Mouse (Mus musculus) right cerebral cortex, postnatal 25 days (tissue): Measurements from ENCODE around the gene Rabac1.

ENCODE experiments used
- DNase-seq: peaks from one replicate; pipeline ENCODE4 v3.0.0; 2022

Rabac1 gene

DNA sequence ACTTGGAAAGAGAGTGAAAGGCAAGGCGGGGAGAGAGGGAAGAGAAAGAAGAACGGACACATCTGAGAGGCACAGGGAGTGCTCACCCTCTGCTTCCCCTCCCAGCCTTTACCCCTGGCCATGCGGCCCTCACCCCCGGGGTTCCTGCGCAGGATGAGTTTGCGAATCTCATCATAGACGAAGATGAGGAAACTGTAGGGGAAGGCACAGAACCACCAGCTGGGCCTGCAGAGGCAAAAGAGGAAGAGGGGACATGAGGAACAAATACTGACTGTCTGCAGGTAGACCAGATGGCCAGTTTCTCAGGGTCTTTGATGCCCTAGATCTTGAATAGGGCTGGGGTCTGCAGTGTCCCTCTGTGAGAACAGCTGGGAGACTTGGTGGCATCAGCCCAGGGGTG lies 6.2 kb upstream of the Rabac1 start:
- no peak for DNase-seq

DNA sequence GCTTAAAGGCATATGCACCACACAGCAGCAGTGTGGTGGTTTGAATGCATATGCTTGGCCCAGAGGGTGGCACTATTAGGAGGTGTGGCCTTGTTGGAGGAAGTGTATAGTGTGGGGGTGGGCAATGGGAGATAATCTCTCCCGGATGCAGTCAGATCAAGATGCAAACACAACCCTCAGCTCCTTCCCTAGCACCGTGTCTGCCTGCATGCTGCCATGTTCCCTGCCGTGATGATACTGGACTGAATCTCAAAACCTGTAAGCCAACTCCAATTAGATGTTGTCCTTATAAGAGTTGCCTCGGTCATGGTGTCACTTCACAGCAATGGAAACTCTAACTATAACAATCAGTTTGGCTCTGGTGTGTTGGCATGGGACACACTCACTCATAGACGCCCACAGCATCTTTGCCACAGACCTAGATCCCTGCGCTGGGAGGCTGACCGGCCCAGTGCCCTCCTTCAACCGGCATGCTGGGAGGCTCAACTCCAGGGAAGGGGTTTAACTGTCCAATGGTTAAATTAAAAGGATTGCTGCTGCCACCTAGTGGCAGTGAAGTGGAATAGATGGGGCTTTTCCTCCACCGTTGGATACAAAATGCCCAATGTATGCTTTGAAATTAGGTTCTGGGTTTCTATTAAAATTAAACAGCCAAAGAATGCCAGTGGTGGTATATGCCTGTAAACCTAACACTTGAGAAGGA lies 2.5 kb upstream of the Rabac1 start:
- DNase-seq = no peak

DNA sequence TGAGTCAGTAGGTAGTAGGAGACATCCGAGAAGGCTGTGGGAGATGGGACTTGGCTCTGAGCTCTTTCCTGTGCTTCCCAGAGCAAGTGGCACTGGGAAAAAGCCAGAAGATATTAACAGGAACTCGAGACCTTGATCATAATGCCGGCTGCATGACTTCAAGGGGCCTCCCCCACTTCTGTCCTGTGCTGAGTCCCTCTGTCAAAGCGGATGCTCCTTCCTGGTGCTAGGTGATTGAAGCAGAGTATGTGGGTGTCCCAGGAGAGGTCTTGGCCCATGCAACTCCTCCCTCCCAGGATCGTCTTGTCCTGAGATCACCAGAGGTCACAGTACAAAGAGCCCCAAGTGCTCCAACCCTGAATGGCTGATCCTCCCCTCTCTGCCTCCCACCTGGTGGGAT lies 1.3 kb upstream of the Rabac1 start:
- no peak for DNase-seq

DNA sequence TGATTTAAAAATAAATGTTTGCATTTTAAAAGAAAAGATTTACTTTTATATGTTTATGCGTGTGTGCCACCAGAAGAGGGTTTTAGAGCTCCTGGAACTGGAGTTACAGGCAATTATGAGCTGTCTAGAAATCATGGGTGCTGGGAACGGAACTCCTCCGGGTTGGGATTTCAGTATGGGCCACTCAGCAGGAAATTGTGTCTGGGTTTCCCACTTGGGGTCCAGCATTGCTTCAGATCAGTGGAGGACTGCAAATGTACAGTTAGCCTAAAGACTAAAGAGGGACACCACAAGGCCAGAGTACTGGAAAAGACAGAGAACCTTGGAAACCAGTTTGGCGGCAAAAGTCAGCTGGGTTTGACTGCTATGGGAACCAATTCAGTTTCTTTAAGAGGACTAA lies 654 bp upstream of the Rabac1 start:
- DNase-seq = no peak

DNA sequence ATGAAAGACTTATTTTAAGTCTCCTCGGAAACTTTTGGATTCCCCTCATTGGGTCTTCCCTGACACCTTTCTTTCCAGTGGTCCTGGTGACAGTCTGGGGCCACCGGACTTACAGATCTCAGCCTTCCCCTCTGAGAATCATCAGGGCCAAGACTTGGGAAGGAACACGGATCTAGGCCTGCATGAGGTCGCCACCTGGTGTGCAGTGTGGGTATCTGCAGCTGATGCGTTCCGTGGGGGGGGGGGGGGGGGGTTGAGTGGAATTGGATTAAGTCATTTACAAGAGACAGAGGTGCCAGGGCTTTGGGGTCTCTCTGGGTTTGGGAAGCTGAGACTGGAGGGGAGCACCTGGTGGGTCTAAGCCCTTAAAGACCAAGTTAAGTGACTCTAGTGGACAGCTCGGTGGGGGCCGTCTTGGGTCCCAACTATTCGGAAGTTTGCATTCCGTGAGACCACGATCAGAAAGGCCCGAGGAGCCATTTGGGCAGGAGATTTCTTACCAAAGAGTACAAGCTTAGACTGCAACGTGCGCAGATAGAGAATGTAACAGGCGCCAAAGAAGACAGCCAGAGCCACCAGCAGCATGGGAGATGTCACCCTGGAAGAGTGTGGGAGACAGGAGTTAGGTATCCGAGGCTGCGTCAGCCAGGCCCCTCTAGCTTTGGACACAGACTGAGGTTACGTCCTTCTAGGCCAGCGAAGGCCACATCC lies 1.1 kb downstream of the Rabac1 start:
- DNase-seq = no peak

DNA sequence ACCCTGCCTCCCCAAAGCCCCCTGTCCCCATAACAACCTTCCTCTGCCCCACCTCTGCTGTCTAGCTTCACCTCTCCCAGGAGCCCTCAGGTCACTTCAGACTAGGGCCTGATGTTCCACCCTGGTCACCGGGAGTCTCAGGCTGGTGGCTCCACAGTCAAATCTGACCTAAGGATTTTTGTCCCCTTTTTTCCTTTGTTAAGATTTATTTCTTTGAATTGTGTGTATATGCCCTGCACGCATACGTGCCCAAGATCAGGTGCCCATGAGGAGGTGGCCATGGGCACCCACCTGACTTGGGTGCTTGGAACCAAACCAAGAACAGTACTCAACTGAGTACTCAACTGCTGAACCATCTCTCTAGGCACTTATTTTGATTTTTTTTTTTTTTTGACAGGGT lies 2.2 kb downstream of the Rabac1 start:
- no peak for DNase-seq

DNA sequence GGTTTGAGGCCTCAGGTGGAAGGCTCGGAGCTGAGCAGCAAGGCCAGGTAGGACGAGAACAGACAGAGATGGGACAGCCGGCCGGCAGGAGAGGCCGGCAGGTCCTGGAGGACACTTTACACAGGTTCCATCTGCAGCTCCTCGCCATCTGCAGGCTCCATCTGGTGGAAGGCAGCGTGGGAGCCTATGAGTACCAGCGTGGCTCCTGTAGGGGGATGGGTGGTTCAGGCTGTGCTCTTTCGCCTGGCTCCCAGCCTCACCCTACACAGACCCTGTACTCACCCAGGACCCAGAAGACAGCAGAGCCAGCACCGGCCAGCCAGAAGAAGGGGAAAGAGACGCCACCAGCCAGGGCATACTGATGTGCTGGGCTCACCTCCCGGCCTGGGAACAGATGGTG lies 2.7 kb downstream of the Rabac1 start:
- peak; percentile 51 for DNase-seq

DNA sequence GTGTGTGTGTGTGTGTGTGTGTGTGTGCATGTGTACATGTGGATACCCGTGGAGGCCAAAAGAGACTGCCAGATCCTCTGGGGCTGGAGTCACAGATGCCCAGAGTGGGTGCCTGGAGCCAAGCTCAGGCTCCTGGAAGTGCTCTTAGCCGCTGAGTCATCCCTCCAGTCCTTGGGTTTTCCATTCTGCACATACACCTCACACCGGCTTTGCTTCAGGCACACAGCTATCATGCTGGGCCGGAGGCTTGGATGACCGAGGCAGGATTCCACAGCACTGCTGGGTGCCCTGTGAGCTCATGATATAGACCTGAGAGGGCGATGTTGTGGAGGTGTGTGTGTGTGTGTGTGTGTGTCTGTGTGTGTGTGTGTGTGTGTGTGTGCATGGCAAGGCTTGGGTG lies 4.1 kb downstream of the Rabac1 start:
- no peak for DNase-seq

DNA sequence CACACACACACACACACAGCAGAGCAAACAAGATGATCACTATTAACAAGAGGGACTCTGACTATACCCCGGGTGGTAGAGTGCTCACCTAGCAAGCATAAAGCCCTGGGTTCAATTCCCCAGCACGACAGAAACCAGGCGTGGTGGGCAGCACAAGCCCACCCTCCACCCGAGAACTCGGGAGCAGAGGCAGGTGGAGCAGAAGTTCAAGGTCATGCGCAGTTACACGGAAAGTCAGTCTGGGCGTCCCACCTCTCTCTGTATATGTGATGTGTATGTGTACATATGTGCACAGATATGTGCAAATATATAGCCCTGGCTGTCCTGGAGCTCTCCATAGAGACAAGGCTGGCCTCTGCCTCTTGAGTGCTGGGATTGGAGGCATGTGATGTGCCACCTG lies 4.6 kb downstream of the Rabac1 start:
- no peak for DNase-seq

DNA sequence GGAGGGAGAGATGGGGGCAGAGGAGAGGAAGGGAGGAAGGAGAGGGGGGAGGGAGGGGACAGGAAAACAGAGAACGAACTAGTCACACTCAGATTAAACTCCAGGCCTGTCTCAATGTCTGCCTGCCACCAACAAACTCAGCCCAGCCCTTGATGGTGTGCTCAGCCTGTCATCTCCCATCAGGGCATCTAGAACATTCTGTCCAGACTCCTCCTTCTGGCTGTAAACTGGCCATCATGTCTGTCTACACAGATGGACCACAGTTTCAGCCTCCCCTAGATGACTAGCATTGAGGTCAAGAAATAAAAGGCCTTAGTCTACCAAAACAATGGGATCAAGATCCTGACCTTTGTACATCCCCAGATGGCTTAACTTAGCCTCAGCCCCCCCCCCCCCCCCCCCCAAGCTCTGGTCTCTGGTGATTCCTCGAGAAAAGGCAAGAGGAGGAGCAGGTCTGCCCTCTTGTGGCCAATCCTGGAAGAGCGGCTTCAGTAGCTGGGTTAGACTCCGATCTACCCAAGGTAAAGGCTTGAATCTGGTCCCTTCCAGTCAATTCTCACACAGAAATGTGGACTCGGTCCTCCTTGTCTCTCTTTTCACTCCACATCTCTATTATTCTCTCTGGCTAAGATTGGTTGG lies 7.5 kb downstream of the Rabac1 start:
- DNase-seq = peak; percentile 69

DNA sequence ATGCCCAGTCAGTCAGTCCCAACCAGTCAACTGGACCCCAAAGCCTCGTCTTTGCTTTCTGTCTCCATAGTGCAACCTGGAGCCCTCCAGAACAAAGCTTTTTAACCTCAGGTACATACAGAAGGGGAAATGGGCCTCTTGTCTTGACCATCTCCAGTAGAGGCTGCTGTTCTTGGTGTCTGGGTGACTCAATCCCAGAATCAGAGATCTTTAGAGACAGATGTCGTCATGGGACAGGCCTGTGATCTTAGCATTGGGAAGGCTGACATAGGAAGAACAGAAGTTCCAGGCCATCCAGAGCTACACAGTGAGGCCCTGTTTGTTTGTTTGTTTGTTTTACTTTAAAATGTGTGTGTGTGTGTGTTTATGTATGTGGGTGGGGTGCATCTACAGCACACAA lies 8.3 kb downstream of the Rabac1 start:
- no peak for DNase-seq

DNA sequence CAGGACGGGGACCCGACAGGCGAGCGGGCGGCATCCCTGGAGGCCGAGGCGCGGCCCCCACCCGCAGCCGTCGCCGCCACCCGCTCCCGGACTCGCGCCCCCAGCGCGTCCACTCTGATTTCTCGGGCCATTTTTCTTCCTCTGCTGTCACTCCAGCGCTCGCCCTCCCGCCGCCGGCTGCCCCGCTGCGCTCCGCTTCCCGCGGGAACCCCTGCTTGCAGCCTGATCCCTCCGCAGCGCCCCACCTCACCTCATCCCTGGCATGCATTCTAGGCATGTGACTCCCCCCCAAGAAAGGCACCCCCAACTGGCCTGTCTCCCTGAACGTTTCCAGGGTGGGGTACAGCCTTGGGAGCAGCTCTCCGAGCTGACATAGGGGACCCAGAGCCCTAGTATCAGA lies 17.3 kb downstream of the Rabac1 start:
- DNase-seq = no peak

DNA sequence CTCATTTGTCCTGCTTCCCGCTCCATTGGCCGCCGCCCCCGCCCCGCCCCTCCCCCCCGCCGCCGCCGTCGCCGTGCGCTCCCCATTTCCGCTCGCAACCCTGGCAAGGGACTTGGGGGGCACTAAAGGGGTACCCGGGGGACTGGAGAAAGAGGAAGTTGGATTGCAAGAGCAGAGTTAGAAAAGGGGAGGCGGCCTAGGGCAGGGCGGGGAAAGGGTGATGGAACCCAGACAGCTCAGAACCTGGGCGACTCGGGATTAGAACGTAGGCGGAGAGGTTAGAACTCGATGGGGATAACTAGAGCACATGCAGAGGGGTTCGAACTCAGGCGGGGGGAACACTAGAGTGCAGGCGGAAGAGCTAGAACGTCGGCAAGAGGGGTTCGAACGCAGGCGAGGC lies 18.1 kb downstream of the Rabac1 start:
- no peak for DNase-seq

DNA sequence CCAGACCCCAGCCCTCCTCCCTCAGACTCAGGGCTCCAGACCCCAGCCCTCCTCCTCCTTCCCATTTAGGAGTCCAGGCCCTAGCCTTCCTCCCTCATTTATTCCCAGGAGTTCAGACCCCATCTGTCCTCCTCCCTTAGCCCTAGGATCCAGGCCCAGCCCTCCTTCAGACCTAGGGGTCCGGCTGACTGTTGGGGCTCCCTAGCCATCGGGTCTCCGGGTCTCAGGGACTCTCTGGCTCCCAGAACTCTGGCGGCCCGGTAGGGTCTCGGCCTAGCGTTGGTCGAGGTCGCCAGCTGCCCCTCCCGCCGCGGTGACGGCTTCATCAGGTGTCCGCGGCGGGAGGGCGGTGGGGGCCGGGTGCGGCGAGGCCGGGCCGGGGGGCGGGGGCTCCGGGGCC lies 18.6 kb downstream of the Rabac1 start:
- no peak for DNase-seq

DNA sequence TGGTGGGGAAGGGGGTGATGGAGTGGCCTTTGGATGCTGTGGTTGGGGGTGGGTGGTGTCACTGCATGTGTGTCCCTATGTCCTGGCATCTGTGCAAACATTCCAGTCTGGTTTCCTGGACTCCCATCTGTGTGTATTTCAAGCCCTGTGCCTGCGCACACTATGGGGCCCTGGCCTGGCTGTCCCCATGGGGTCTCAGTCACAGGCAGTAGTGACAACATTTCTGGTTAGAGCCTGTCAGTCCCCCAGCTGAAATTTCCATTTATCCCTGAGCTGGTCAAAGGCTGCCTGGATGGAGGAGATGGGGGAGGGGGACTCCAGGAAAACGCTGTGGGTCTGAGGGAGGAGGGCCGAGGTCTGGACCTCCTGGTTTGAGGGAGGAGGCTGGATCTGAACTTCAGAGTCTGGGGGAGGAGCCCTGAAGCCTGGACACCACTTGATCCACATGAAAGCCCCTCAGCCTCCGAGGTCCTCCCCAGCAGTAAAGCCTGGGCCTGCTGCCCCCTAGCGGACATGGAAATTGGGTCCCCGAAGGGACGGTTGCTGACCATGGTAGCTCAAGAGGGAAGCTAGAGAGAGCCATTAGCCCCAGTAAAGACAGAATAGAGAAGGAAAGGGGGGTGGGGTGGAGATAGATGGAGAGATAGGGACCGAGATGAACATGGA lies 22.5 kb downstream of the Rabac1 start:
- peak; percentile 54 for DNase-seq

DNA sequence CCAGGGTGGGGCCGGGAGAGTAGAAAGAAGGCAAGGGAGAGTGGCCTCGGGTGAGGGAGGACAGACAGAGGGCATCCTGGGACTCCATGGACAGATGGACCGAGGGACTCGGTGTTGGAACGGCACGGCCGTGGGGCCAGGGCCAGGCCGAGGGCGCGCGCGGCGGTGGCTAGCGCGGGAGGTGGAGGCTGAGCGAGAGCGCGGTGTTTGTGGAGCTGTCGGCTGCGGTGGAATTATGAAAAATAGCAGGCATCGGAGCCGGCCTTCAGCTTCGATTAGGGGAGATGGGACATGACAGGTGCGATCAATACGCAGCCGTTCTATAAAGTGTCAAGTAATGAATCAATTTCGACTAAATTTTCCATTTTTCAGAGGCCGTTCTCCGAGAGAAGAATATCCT lies 23.8 kb downstream of the Rabac1 start:
- no peak for DNase-seq

DNA sequence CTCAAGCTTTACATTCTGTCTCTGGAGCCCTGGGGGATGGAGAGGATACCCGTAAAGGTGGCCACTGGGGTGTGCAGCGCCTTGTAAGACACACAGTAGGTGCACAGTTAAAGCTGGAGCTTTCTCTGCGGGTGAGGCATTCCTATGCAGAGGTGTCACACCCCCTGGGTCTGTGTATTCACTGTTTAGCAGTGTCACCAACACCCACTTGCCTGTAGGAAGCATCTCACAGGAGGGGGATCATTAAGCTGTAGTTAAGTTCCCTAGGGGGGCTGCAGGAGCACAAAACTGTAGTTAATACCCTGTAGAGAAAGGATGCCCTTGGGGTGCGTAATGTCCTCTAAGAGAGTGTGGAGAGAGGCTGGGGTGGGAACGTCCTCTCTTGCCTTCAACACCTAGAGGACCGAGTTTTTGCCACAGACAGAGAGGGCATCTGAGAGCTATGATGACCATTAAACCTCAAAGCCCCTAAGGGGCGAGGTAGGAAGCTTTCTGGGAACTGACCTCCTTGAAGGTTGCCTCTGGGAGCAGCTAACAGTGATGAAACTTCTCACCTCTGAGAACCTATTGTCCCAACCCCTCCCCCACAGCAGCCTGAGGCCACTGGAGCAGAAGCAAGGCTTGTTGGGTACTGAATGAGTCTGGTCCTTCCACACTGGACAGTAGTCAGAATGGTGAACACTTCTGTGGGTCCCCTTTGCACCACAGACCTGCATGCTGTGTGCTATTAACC lies 25.1 kb downstream of the Rabac1 start:
- no peak for DNase-seq

DNA sequence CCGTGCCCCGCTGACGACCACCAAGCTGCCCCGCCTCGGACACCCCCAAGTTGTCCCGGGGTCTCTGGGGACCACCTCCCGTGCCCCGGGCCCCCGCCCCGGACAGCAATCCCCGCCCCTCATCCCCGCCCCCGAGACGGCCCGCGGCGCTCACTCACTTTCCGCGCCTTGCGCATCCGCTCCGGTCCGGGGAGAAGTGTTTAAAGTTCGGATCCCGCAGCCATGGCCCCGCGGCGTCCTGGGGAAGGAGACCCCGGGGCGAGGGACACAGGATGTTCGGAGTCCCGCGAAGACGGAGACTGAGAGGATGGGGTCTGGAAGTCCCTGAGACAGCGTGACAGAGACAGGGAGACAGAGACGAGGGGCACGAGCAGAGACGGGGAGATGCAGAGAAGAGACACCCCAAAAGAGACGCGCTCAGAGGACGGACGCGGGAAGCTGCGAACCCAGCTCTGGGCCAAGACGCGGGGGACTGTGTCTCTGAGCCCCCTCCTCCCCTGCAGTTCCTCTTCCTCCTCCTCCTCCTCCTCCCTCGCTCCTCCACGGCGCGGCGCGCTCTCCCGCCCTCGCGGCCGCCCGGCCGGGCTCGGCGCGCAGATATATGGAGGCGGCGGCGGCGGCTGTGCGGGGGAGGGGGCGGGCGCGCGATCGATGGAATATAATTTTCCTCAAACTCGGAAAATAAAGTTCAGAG lies 28.1 kb downstream of the Rabac1 start, which contains the start of gene Gm4881:
Gene Gm4881 (minus strand): TSS at position 238 of the 694 bp plus-strand sequence.
- no peak for DNase-seq

DNA sequence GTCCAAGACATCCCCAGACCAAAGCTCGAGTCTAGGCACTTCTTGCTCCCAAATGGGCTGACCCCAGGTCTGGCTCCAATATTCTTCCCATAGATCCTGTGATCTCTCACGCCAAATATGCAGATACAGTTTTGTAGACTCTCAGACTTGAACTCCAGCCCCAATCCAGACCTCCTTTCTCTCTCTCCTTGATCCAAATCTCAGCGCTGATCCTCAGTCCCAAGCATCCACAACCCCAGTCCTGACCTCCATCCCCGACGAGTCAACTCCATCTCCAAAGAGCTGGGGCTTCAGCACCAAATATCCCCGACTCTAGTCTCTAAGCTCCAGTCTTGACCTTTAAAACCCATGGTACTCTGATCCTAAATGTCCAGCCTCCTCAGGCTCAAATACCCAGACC lies 28.9 kb downstream of the Rabac1 start:
- no peak for DNase-seq

DNA sequence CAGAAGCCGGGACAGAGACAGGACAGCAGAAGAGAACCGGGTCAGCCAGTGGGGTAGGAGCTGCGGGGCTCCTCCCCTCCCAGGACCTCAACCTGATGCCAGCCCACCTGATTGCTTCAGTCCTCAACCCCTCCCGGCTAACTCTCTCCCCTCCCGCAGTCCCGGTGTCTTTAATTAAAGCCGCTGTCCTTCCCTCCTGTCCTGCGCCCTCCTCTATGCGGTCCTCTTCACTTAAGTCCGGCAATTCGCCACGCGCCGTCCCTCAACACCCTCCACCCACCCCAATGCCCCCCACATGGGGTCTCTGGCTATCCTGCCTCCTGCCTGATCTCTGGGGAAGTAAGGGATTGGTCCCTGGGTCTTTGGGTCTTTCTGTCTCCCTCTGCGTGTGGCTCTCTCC lies 40.9 kb downstream of the Rabac1 start:
- DNase-seq = no peak

DNA sequence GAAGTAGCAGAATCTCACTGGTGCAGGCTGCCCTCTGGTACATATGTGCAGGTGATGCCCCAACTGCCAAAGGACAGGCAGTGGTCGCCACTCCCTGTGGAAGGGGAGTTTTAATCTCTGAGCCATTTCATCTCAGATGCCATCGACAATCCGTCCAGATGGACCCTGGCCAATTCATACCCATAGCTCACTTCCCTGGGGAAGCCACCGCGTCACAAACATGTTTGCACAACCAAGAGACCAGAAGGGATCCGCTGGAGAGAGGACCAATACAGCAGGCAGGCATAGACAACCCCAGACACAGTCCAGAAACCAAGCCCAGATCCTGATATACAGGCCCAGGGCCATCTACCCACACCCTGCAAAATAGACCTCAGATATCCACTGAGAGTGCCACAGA lies 42.1 kb downstream of the Rabac1 start:
- DNase-seq = no peak
